Mouse (Mus musculus) thymus, adult 2 months (tissue): Measurements from ENCODE around the gene Lyz2.

Experiments
- CTCF ChIP-seq: fragments of 200-500 bp; IDR thresholded peaks from 2 replicates; pipeline ENCODE4 v1.5.1; 2012; ENCODE audit warnings: mild to moderate bottlenecking, control low read depth, low read length, moderate library complexity, borderline replicate concordance; ENCODE audit not compliant: control insufficient read depth, poor library complexity, insufficient read depth; ENCODE audit errors: extremely low read depth
- POLR2A ChIP-seq: fragments of 200-500 bp; IDR thresholded peaks from 2 replicates; pipeline ENCODE4 v1.6.1; 2012; ENCODE audit warnings: mild to moderate bottlenecking, low read length, control low read depth, moderate library complexity; ENCODE audit not compliant: control insufficient read depth, poor library complexity, insufficient read depth; ENCODE audit errors: extremely low read depth

- TF ChIP-seq POLR2A: no peak
- TF ChIP-seq CTCF: no peak
These were observed 430 bp upstream of the Lyz2 start for GRCm38 (mm10) chr10:117282551-117282950.
